Mouse (Mus musculus) liver, postnatal 0 days (tissue): ENCODE data around the gene Arhgap20. TPM values are rescaled to one million over a fixed set of nuclear protein-coding genes. Genes with fewer than 3 reads are reported as not detected.

Experiments used
- ATAC-seq: fragments of 200-750 bp; cut with Nextera tagmentation; 2 replicates; pipeline ENCODE4 v1.8.0; 2017; ENCODE audit warnings: mild to moderate bottlenecking, moderate library complexity
- DNase-seq: peaks from one replicate; pipeline ENCODE4 v3.0.0-alpha.2; 2016
- H3K27ac ChIP-seq: fragments of 300-500 bp; sonication (generic); 2 replicates; pipeline ENCODE4 v1.5.1; 2014; ENCODE audit warnings: antibody characterized with exemption, moderate library complexity, mild to moderate bottlenecking, low read depth
- H3K27me3 ChIP-seq: fragments of 300-500 bp; sonication (generic); 2 replicates; pipeline ENCODE4 v1.6.1; 2014; ENCODE audit warnings: low read length, control low read depth, mixed read lengths; ENCODE audit not compliant: insufficient read depth
- H3K36me3 ChIP-seq: fragments of 300-500 bp; sonication (generic); replicated peaks from 2 replicates; pipeline ENCODE4 v1.6.1; 2014; ENCODE audit warnings: mild to moderate bottlenecking, control low read depth, low read length, moderate library complexity, mixed read lengths; ENCODE audit not compliant: insufficient read depth
- H3K4me1 ChIP-seq: fragments of 300-500 bp; sonication (generic); 2 replicates; pipeline ENCODE4 v1.6.1; 2014; ENCODE audit warnings: antibody characterized with exemption, mild to moderate bottlenecking, control low read depth; ENCODE audit not compliant: insufficient read depth
- H3K4me2 ChIP-seq: fragments of 300-500 bp; sonication (generic); 2 replicates; pipeline ENCODE4 v1.6.1; 2014; ENCODE audit warnings: low read depth, mild to moderate bottlenecking, low read length, moderate library complexity, mixed read lengths
- H3K4me3 ChIP-seq: fragments of 300-500 bp; sonication (generic); 2 replicates; pipeline ENCODE4 v1.5.1; 2014; ENCODE audit warnings: low read depth, low read length
- H3K9ac ChIP-seq: fragments of 300-500 bp; sonication (generic); replicated peaks from 2 replicates; pipeline ENCODE4 v1.6.1; 2014; ENCODE audit warnings: mild to moderate bottlenecking, moderate library complexity
- H3K9me3 ChIP-seq: fragments of 300-500 bp; sonication (generic); 2 replicates; pipeline ENCODE4 v1.6.1; 2016; ENCODE audit warnings: mild to moderate bottlenecking, control low read depth, low read length, mixed read lengths
- CTCF ChIP-seq: sonication (generic); IDR thresholded peaks from 2 replicates; pipeline ENCODE4 v1.5.1; 2016; ENCODE audit warnings: antibody characterized with exemption, low read depth
- EP300 ChIP-seq: IDR thresholded peaks from 2 replicates; pipeline ENCODE4 v1.6.1; 2016; ENCODE audit warnings: antibody characterized with exemption, low read depth, mild to moderate bottlenecking
- WGBS: fragments of 180-500 bp; shearing (Covaris S2); extraction: QIAGEN DNeasy Blood & Tissue Kit; methylation state at CpG from one replicate; pipeline ENCODE4 v1.1.7; 2014; ENCODE audit not compliant: insufficient replicate concordance; 5-methylcytosine and 5-hydroxymethylcytosine counted together
- polyA plus RNA-seq: library from polyadenylated mRNA; unstranded; fragments of >200 nt; fragmentation: Nextera tagmentation; extraction: Ambion mirVana; gene quantifications from 2 replicates; pipeline ENCODE4 v1.2.1, GENCODE M21; 2015

The Arhgap20 gene
- polyA plus RNA-seq, 1 experiment from 2014 or later = 0.02 TPM

- Histone ChIP-seq H3K36me3 (no peaks in the 10 kb centered on the region), H3K4me2 (peak overlapping the region; percentile 87; the same call in 1 of the 2 replicates), H3K27me3 (peaks cover 66% of the 10 kb centered on the region), H3K4me1 (peaks cover 14% of the 10 kb centered on the region), H3K9me3 (no peaks in the 10 kb centered on the region), H3K27ac (no peak overlapping the region), H3K9ac (no peak overlapping the region), H3K4me3 (0 out of 2 replicates have a peak overlapping the region, but pooled peaks have one; percentile 61)
- no peak for ATAC-seq
- TF ChIP-seq CTCF (no peak), EP300 (no peak)
- 5% methylated on average over 22 of the region's 29 CpGs for WGBS
- DNase-seq = peak; percentile 13
Measured at GRCm38 (mm10) chr9:51766175-51767062, 1.3 kb downstream of the Arhgap20 start.

DNA sequence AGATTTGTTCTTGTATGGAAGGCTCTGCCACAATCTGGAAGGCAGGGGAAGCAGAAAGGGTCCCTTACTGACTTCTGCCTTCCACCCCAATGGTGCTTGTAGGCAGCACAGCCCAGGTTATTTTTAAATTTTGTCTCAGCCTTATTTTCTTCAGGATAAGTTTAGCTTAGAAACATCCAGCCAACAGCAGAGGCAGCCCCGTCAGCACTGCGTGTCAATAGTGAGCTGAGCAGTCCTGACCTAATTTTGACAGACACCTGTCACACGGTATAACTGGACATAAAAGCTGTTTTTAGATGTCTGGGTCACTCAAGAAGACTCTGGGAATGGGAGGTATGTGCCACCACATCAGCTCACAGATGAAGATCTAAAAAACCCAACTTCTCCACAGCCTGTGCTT, 9.1 kb downstream of the Arhgap20 start:
- Histone ChIP-seq H3K4me2 (no peak overlapping the region), H3K27ac (no peak overlapping the region), H3K9ac (no peak overlapping the region), H3K36me3 (no peaks in the 10 kb centered on the region), H3K4me3 (no peak overlapping the region), H3K4me1 (no peaks in the 10 kb centered on the region), H3K27me3 (no peaks in the 10 kb centered on the region), H3K9me3 (no peaks in the 10 kb centered on the region)
- TF ChIP-seq CTCF (no peak), EP300 (no peak)
- no peak for ATAC-seq
- 78% methylated on average over 3 of the region's 3 CpGs for WGBS
- DNase-seq = no peak

GRCm38 (mm10) chr9:51776459-51776858, 11.3 kb downstream of the Arhgap20 start:
- no peaks in the 10 kb centered on the region for H3K4me1 ChIP-seq
- 57% methylated on average over 2 of the region's 2 CpGs for WGBS
- ATAC-seq (no peak), DNase-seq (no peak)
- no peak overlapping the region for H3K9ac ChIP-seq
- no peak overlapping the region for H3K4me2 ChIP-seq
- no peak overlapping the region for H3K4me3 ChIP-seq
- H3K9me3 ChIP-seq = no peaks in the 10 kb centered on the region
- H3K27me3 ChIP-seq = no peaks in the 10 kb centered on the region
- no peak overlapping the region for H3K27ac ChIP-seq
- TF ChIP-seq CTCF = no peak
- no peak for TF ChIP-seq EP300
- no peaks in the 10 kb centered on the region for H3K36me3 ChIP-seq

DNA sequence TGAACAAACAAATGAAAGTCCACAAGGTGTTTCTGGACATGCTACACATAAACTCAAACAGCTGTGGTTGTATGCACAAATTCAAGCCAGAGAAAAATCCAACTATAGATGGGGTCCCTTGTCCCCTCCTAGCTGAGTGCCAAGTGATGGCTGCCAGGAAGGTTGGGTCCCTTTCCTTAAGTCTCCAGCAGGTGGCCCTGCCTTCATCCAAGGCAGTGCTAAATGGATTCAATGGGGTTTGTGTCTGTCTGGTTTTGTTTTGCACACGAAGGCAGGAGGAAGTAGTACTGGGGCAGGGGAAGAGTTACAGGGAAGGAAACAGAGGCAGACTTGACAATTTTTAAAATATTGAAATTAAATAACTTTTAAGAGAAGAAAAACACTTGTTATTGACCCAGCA, 12.0 kb downstream of the Arhgap20 start:
- no peak overlapping the region for H3K4me3 ChIP-seq
- WGBS = 6% methylated on average over 1 of the region's 1 CpGs
- TF ChIP-seq EP300 (no peak), CTCF (peak; percentile 47)
- H3K27ac ChIP-seq = no peak overlapping the region
- no peak for ATAC-seq
- H3K9me3 ChIP-seq = no peaks in the 10 kb centered on the region
- no peak overlapping the region for H3K4me2 ChIP-seq
- H3K9ac ChIP-seq = no peak overlapping the region
- H3K4me1 ChIP-seq = no peaks in the 10 kb centered on the region
- H3K27me3 ChIP-seq = no peaks in the 10 kb centered on the region
- no peak for DNase-seq
- no peaks in the 10 kb centered on the region for H3K36me3 ChIP-seq

- no peaks in the 10 kb centered on the region for H3K27me3 ChIP-seq
Measured at GRCm38 (mm10) chr9:51779232-51779631, 14.1 kb downstream of the Arhgap20 start.

DNA sequence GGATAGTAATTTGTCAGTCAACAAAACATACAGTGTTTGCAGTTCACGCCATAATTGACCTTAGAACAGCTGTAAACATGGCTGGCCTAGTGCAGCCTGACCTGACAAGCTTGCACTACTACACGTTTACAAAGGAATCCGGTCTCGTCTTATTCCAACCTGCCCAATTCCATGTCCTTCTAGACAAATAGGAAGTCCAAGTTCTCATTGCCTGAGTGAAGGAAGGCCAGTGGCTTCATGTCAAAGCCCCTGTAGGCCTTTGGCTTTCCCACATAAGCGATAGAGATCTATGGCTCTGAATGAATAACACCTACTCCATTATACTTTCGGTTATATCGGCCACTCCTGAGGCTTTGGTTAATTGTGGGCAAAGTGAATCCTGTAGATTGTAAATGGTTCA, 16.0 kb downstream of the Arhgap20 start:
- Histone ChIP-seq H3K4me1 (no peaks in the 10 kb centered on the region), H3K4me3 (no peak overlapping the region), H3K27ac (no peak overlapping the region), H3K4me2 (no peak overlapping the region), H3K9me3 (no peaks in the 10 kb centered on the region), H3K27me3 (no peaks in the 10 kb centered on the region), H3K9ac (no peak overlapping the region), H3K36me3 (no peaks in the 10 kb centered on the region)
- TF ChIP-seq CTCF (no peak), EP300 (no peak)
- no peak for ATAC-seq
- 76% methylated on average over 7 of the region's 7 CpGs for WGBS
- DNase-seq = no peak

More at GRCm38 (mm10) chr9:51779232-51779631, 14.1 kb downstream of the Arhgap20 start:
- Histone ChIP-seq H3K9ac (no peak overlapping the region), H3K4me1 (no peaks in the 10 kb centered on the region), H3K4me3 (no peak overlapping the region), H3K27ac (no peak overlapping the region), H3K36me3 (no peaks in the 10 kb centered on the region), H3K4me2 (no peak overlapping the region), H3K9me3 (no peaks in the 10 kb centered on the region)
- ATAC-seq (no peak), DNase-seq (no peak)
- TF ChIP-seq EP300 = no peak
- no peak for TF ChIP-seq CTCF
- WGBS = 82% methylated on average over 5 of the region's 5 CpGs
